Mouse (Mus musculus) urinary bladder, postnatal 36 days (tissue): ENCODE results near the gene Prrt2.
A peak's percentile ranks its signal among the peaks of the same experiment; 100 is the strongest.

Experiments
- DNase-seq, 2 experiments: peaks; one replicate each; pipeline ENCODE4 v3.0.0; 2022; ENCODE audit warnings: low spot score in 2 of 2, mixed read lengths in 1 of 2

Prrt2 gene

GRCm38 (mm10) chr7:127020031-127020430 is 980 bp downstream of the Prrt2 start:
- no peak for DNase-seq

GRCm38 (mm10) chr7:127019306-127019960 is 1.6 kb downstream of the Prrt2 start:
- DNase-seq: no peak

- no peak for DNase-seq
These were observed 2.4 kb downstream of the Prrt2 start for GRCm38 (mm10) chr7:127018416-127019305.

- DNase-seq: no peak
These were observed 3.1 kb downstream of the Prrt2 start for GRCm38 (mm10) chr7:127017950-127018345.

GRCm38 (mm10) chr7:127016971-127017949 is 3.8 kb downstream of the Prrt2 start, which contains the start of gene Pagr1a:
Pagr1a (minus strand) TSS chr7:127017352.
- peak; percentile 91 to 96 for DNase-seq

GRCm38 (mm10) chr7:127016486-127016938 is 4.5 kb downstream of the Prrt2 start:
- DNase-seq: peak in 1 of 2 experiments; percentile 61

GRCm38 (mm10) chr7:127016481-127016485 is 4.7 kb downstream of the Prrt2 start, which contains the start of gene Pagr1b:
Pagr1b (minus strand) TSS chr7:127016484.
- DNase-seq: no peak

- no peak for DNase-seq
These were observed 4.9 kb downstream of the Prrt2 start for GRCm38 (mm10) chr7:127016081-127016480.

- DNase-seq: no peak
These were observed 6.0 kb downstream of the Prrt2 start for GRCm38 (mm10) chr7:127014993-127015392.

GRCm38 (mm10) chr7:127014320-127014719 is 6.7 kb downstream of the Prrt2 start, which contains the start of gene Mvp:
Mvp (minus strand) TSS chr7:127014621.
- peak; percentile 70 to 72 for DNase-seq

GRCm38 (mm10) chr7:127013385-127013784 is 7.6 kb downstream of the Prrt2 start:
- no peak for DNase-seq

GRCm38 (mm10) chr7:127012845-127013244 is 8.2 kb downstream of the Prrt2 start:
- no peak for DNase-seq

- DNase-seq: no peak
These were observed 8.6 kb downstream of the Prrt2 start for GRCm38 (mm10) chr7:127012374-127012773.

- DNase-seq: no peak
These were observed 9.3 kb downstream of the Prrt2 start for GRCm38 (mm10) chr7:127011717-127012116.

GRCm38 (mm10) chr7:127011051-127011450 is 10.0 kb downstream of the Prrt2 start:
- no peak for DNase-seq

GRCm38 (mm10) chr7:127009307-127010085 is 11.5 kb downstream of the Prrt2 start:
- DNase-seq: no peak

- peak; percentile 55 to 71 for DNase-seq
These were observed 12.6 kb downstream of the Prrt2 start for GRCm38 (mm10) chr7:127008239-127009019.

- DNase-seq: no peak
These were observed 13.5 kb downstream of the Prrt2 start for GRCm38 (mm10) chr7:127007313-127008024.

- DNase-seq: no peak
These were observed 16.7 kb downstream of the Prrt2 start for GRCm38 (mm10) chr7:127004122-127004875.
